Mouse (Mus musculus): Measurements from ENCODE around the gene Gng3.

GRCm38 (mm10) chr19:8851639-8852038 lies 12.6 kb upstream of the Gng3 start:
- TF ChIP-seq CTCF (IDR thresholded peaks at IDR 0.05; ENCODE audit: borderline replicate concordance, control insufficient read depth, extremely low read depth, insufficient read depth, low read length, poor library complexity) (no peak), POLR2A (IDR thresholded peaks at IDR 0.05; ENCODE audit: control insufficient read depth, extremely low read depth, insufficient read depth, low read length, poor library complexity) (no peak)

Measured in thymus, adult 2 months (tissue).